Mouse (Mus musculus): ENCODE data around the gene Gnrhr.

GRCm38 (mm10) chr5:86172449-86173161 lies 25.1 kb downstream of the Gnrhr start, which contains the start of gene Uba6:
- no peak for TF ChIP-seq CTCF (IDR thresholded peaks at IDR 0.05; ENCODE audit: low read depth, low read length)
- TF ChIP-seq GATA1 (IDR thresholded peaks at IDR 0.05; ENCODE audit: borderline replicate concordance, low read length) = no peak
- TF ChIP-seq TAL1 (conservative IDR thresholded peaks at IDR 0.05; ENCODE audit: low read depth, low read length) = no peak
- no peak for TF ChIP-seq POLR2AphosphoS5 (IDR thresholded peaks at IDR 0.05; ENCODE audit: insufficient replicate concordance, low read depth, low read length)

Measured in G1E (cell line).